ENCODE assay signal across 8 mouse cellular contexts in the genomic region with DNA sequence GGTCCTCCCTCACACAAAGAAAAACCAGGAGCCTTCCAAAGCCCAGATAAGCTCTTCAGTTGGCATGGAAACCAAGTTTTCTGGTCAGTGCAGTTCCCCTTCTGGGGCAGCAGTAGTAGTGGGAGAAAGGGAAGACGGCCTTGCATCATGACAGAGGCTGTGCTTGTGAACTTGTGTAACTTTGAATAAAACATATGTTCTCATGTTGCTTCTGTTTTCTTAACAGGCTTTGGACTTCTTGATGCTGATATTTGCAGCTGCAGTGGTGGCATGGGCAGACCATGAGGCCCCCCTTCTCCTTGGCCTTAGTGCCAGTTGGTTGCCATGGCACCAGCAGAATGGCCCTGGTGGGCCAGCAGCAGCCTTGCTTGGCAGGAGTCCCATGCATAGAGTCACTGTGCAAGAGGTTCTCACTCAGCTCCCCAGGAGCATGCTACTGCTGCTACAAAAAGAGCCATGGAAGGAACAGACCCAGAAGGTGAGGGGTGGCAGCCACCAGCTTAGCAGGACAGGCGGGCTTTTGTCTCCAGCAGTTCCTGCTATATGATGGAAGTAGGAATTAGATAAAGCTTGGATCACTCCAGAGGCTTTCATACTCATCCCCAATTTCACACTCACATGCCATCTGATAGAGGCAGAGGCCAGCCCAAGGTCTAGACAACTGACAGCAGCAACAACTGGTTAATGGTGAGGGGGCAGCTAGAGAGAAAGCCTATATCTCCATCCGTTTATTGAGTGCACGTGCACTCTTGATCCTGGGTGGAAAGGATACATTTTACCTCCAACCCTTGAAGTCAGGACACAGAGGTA. TPM values are rescaled to one million over a fixed set of nuclear protein-coding genes. Genes with fewer than 3 reads are reported as not detected.
A peak's percentile ranks its signal among the peaks of the same experiment; 100 is the strongest.
DNase-seq lines count a peak whose midpoint lies in the region; ATAC-seq and TF ChIP-seq lines count a peak whose summit lies in the region.
"Had no signal": no experiment of that assay in that cellular context is flagged by ENCODE, and none has a peak within 500 bp of the region (broad histone marks: within the 10 kb centered on the region; RNA-seq: fewer than 3 reads in every experiment).

No protein-coding gene starts in this region.

- H3K9ac ChIP-seq in forebrain, embryonic 13.5 days: no peak overlapping the region
- H3K9ac ChIP-seq: stomach, embryonic 15.5 days had no signal

- peak; percentile 97 for ATAC-seq in forebrain, embryonic 13.5 days
- peak; percentile 96 for ATAC-seq in megakaryocyte, adult 5-6 weeks (ENCODE audit: poor library complexity, severe bottlenecking)

- H3K4me2 ChIP-seq in forebrain, embryonic 13.5 days: no peak overlapping the region
- H3K4me2 ChIP-seq: stomach, embryonic 15.5 days had no signal

- H3K9me3 ChIP-seq in forebrain, embryonic 13.5 days (replicated peaks): no peaks in the 10 kb centered on the region
- H3K9me3 ChIP-seq: stomach, embryonic 15.5 days had no signal

- no peaks in the 10 kb centered on the region for H3K27me3 ChIP-seq in forebrain, embryonic 13.5 days
- H3K27me3 ChIP-seq: stomach, embryonic 15.5 days had no signal

- H3K4me1 ChIP-seq in bone marrow, adult 2 months (ENCODE audit: control insufficient read depth, insufficient read depth, low read length): no peaks in the 10 kb centered on the region; the same call in 1 of the 2 replicates
- H3K4me1 ChIP-seq in forebrain, embryonic 13.5 days: peaks cover 10% of the 10 kb centered on the region
- H3K4me1 ChIP-seq: stomach, embryonic 15.5 days had no signal

- DNase-seq in adipocyte (ENCODE audit: low spot score): peak; percentile 86
- DNase-seq in layer of hippocampus, adult 18-20 months (ENCODE audit: low spot score in 2 of 2): peak; percentile 16 to 34
- DNase-seq in retina, postnatal 1 day: peak; percentile 86
- no peak for DNase-seq in B cell, adult 2 months

- peak overlapping the region; percentile 52; the same call in 1 of the 2 replicates for H3K27ac ChIP-seq in bone marrow, adult 2 months (ENCODE audit: control insufficient read depth, insufficient read depth, low read depth, low read length, poor library complexity)
- no peak overlapping the region for H3K27ac ChIP-seq in forebrain, embryonic 13.5 days
- H3K27ac ChIP-seq: stomach, embryonic 15.5 days had no signal

- TF ChIP-seq CTCF in bone marrow, adult 2 months (IDR thresholded peaks at IDR 0.05; ENCODE audit: control insufficient read depth, insufficient read depth, low read length): no peak

- H3K4me3 ChIP-seq in bone marrow, adult 2 months (replicated peaks; ENCODE audit: control insufficient read depth, low read depth, low read length): no peak overlapping the region
- H3K4me3 ChIP-seq in forebrain, embryonic 13.5 days: no peak overlapping the region
- H3K4me3 ChIP-seq: stomach, embryonic 15.5 days had no signal

- no peaks in the 10 kb centered on the region for H3K36me3 ChIP-seq in forebrain, embryonic 13.5 days (ENCODE audit: poor library complexity, severe bottlenecking)
- H3K36me3 ChIP-seq: stomach, embryonic 15.5 days had no signal

- 66% methylated on average over 4 of the region's 4 CpGs for WGBS in bone marrow, adult 2 months
- 63% methylated on average over 4 of the region's 4 CpGs for WGBS in forebrain, embryonic 13.5 days

- TF ChIP-seq POLR2A in bone marrow, adult 2 months (IDR thresholded peaks at IDR 0.05; ENCODE audit: borderline replicate concordance, control insufficient read depth, low read depth, low read length): no peak

RNA-seq across cellular contexts. Expression of a gene that starts 31.6 kb away (rescaled TPM):
- polyA plus RNA-seq in bone marrow, adult 2 months (2011; ENCODE audit: insufficient read depth, insufficient read length, low replicate concordance, missing spikeins): 3.5 and 10.8 TPM in 2 replicates
- polyA plus RNA-seq in forebrain, embryonic 13.5 days (2015; fragmentation: Nextera tagmentation; extraction: Ambion mirVana): 1.9 and 2.0 TPM in 2 replicates
- 1 to 10 TPM in 1 of 2 experiments, under 1 TPM in 1; 0.66 to 1.1 TPM for total RNA-seq in layer of hippocampus, adult 18-20 months (2021)
- total RNA-seq in megakaryocyte, adult 5-6 weeks (2015): 112 and 118 TPM in 2 replicates
- 70.7 and 72.7 TPM in 2 replicates for total RNA-seq in megakaryocyte, adult 5-6 weeks (2017)

Comparison
In these comparisons a context has a peak if more than half of its experiments do, and no peak if none do; other contexts are left out.
1. DNase-seq: peak in adipocyte (single experiment), layer of hippocampus, adult 18-20 months (2 of 2) and retina, postnatal 1 day (single experiment); none in B cell, adult 2 months (0 of 2).
2. RNA of a gene that starts 31.6 kb away (total RNA-seq): 70.7 to 118 TPM in megakaryocyte, adult 5-6 weeks; 0.66 to 1.1 TPM in layer of hippocampus, adult 18-20 months; every median in the first group is over 10 times any median in the second.